Comparison of ENCODE assay signal across 19 mouse cellular contexts in genomic region chr15:85373125-85373524, GRCm38 (mm10). TPM values are rescaled to one million over a fixed set of nuclear protein-coding genes. Genes with fewer than 3 reads are reported as not detected.
DNase-seq lines count a peak whose midpoint lies in the region; TF ChIP-seq lines count a peak whose summit lies in the region.
"Had no signal": no experiment of that assay in that cellular context is flagged by ENCODE, and none has a peak within 500 bp of the region (broad histone marks: within the 10 kb centered on the region; RNA-seq: fewer than 3 reads in every experiment).

No protein-coding gene starts in this region.

- DNase-seq in frontal cortex, adult 2 months (ENCODE audit: extremely low spot score in 1 of 2, low spot score in 1 of 2): peak; percentile 60 to 73
- no peak for DNase-seq in frontal cortex, postnatal 25 days (ENCODE audit: low spot score in 2 of 2)
- peak; percentile 57 to 72 for DNase-seq in left cerebral cortex, adult 18-20 months (ENCODE audit: low spot score in 2 of 2)
- DNase-seq in left cerebral cortex, postnatal 10 days (ENCODE audit: extremely low spot score in 1 of 2, low spot score in 2 of 2): no peak
- DNase-seq in left cerebral cortex, adult 2 months (ENCODE audit: extremely low spot score in 1 of 2, low spot score in 2 of 2): peak; percentile 36 to 53
- DNase-seq in telencephalon, adult 2 months (ENCODE audit: low read depth, low spot score): peak; percentile 52
- DNase-seq in kidney, postnatal 25 days: no peak
- DNase-seq: cerebellum, adult 11-12 months; cerebellum, postnatal 10 days; gastrocnemius, postnatal 14 days; heart, adult 11 months; kidney, postnatal 36 days; lung, embryonic 14.5 days; lung, postnatal 4 days; midbrain, embryonic 14.5 days had no signal

- peak; percentile 25 for TF ChIP-seq CTCF in left cerebral cortex, adult 2 months (IDR thresholded peaks at IDR 0.05)

- no peak overlapping the region for H3K27ac ChIP-seq in left cerebral cortex, adult 2 months
- H3K27ac ChIP-seq: forebrain, embryonic 10.5 days; limb, embryonic 15.5 days; liver, embryonic 14.5 days; stomach, postnatal 0 days had no signal

- intact Hi-C loops in left cerebral cortex, postnatal 10 days (cut with DNase I): no loop called here
- intact Hi-C loops in left cerebral cortex, adult 2 months (cut with DNase I): loop anchor here (2.0 kb wide), 1 partner anchor 46 kb away; no protein-coding TSS in a partner anchor

- no peak overlapping the region for H3K4me3 ChIP-seq in left cerebral cortex, adult 2 months
- H3K4me3 ChIP-seq: forebrain, embryonic 10.5 days; limb, embryonic 15.5 days had no signal

RNA-seq across cellular contexts. Expression of gene Atxn10, which starts 37.1 kb away (rescaled TPM):
- polyA plus RNA-seq in frontal cortex, adult 2 months (2012; rRNA removed): 254 and 281 TPM in 2 replicates
- 100 to 1,000 TPM; 267 to 276 TPM for total RNA-seq in left cerebral cortex, adult 18-20 months (2021)
- total RNA-seq in left cerebral cortex, postnatal 10 days (2021): 100 to 1,000 TPM; 364 to 376 TPM
- 100 to 1,000 TPM; 238 to 262 TPM for total RNA-seq in left cerebral cortex, adult 2 months (2021)

Comparison
In these comparisons a context has a peak if more than half of its experiments do, and no peak if none do; other contexts are left out.
1. DNase-seq: peak in frontal cortex, adult 2 months (2 of 2), left cerebral cortex, adult 18-20 months (2 of 2), left cerebral cortex, adult 2 months (2 of 2) and telencephalon, adult 2 months (single experiment); none in frontal cortex, postnatal 25 days (0 of 2), left cerebral cortex, postnatal 10 days (0 of 2) and kidney, postnatal 25 days (0 of 2).